Mouse (Mus musculus): ENCODE data around the gene Gal3st3.
"Not testable (repeated sequence)": the region's sequence is repeated elsewhere in the genome, so short reads cannot be mapped to it uniquely, and the experiment has no call there.

Gene Gal3st3

DNA sequence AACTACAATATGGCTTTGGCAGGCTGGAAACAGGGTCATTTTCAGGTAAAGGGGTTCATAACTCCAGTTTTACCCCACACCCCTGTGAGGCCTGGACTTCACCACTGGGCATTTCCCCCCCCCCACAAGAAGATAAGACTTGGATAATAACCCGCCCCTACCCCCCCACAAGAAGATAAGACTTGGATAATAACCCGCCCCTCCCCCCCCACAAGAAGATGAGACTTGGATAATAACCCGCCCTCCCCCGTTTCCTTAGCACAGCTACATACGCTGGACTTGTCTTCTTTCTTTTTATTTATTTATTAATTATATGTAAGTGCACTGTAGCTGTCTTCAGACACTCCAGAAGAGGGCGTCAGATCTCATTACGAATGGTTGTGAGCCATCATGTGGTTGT, 10.9 kb downstream of the Gal3st3 start:
- no peak for DNase-seq

GRCm38 (mm10) chr19:5313189-5313588, 15.1 kb downstream of the Gal3st3 start:
- DNase-seq: no peak

DNA sequence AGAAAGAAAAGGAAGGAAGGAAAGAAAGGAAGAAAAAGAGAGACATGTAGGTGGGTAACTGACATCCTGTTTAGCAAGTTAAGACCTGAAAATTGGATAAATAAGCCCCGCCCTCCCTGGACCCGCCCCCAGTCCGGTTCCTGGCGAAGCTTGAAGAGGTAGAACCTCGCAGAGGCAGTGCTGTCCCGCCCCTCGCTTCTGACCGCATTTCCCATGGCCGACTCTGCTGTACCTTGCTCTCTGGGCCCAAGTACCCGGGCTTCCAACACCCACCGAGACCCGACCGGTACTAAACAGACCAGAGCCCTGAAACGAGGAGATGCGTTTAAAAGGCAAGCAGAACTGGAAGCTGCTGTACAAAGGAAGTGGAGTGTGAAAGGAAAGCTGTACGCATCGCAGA, 25.7 kb downstream of the Gal3st3 start:
- DNase-seq: peak; percentile 65

GRCm38 (mm10) chr19:5327970-5328369, 29.8 kb downstream of the Gal3st3 start:
- no peak for DNase-seq

GRCm38 (mm10) chr19:5334741-5335140, 36.6 kb downstream of the Gal3st3 start:
- DNase-seq: no peak

- no peak for DNase-seq
These were observed 37.3 kb downstream of the Gal3st3 start, which contains the start of gene Catsper1 for GRCm38 (mm10) chr19:5335441-5335840. Gene Catsper1, plus strand, starts transcription at chr19:5335741.

- peak; percentile 90 for DNase-seq
These were observed 39.8 kb downstream of the Gal3st3 start for GRCm38 (mm10) chr19:5337975-5338374.

DNA sequence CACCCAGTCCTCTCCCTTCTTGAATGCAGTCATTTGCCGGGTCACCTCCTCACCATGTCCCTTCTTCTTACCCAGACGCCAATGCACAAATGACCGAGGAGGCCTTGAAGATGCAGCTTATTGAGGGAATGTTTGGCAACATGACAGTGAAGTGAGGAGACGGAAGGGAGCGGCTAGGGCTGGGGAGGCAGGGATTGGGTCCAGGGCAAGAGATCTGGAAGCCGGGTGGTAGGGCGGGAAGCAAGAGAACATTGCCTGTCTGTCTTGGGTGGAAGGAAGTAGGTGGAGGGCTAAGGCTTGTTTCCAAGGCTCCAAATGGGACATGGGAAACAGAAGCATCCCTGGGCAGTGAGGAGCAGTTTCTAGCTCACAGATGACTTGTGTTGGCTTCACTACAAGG, 43.2 kb downstream of the Gal3st3 start:
- DNase-seq: no peak

GRCm38 (mm10) chr19:5345297-5346131, 47.4 kb downstream of the Gal3st3 start:
- no peak for DNase-seq

DNA sequence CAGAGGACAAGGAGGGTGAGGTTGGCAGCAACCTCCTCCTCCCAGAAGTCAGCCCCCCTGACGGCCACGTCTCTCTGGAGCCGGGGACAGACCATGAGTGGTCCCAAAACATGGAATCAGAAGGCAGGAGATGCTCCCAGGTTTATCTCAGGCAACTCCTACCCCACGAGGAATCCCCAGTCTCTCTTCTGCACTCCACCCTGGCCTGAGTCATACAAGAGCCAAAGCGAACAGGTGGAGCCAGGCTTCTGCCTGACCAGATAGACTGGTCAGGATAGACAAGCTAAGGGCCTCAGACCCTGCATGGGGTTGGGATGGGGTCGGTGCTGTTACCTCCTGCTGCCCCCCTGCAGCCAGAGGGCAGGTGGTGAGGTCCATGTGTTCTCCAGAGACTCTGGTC, 49.9 kb downstream of the Gal3st3 start:
- no peak for DNase-seq

DNA sequence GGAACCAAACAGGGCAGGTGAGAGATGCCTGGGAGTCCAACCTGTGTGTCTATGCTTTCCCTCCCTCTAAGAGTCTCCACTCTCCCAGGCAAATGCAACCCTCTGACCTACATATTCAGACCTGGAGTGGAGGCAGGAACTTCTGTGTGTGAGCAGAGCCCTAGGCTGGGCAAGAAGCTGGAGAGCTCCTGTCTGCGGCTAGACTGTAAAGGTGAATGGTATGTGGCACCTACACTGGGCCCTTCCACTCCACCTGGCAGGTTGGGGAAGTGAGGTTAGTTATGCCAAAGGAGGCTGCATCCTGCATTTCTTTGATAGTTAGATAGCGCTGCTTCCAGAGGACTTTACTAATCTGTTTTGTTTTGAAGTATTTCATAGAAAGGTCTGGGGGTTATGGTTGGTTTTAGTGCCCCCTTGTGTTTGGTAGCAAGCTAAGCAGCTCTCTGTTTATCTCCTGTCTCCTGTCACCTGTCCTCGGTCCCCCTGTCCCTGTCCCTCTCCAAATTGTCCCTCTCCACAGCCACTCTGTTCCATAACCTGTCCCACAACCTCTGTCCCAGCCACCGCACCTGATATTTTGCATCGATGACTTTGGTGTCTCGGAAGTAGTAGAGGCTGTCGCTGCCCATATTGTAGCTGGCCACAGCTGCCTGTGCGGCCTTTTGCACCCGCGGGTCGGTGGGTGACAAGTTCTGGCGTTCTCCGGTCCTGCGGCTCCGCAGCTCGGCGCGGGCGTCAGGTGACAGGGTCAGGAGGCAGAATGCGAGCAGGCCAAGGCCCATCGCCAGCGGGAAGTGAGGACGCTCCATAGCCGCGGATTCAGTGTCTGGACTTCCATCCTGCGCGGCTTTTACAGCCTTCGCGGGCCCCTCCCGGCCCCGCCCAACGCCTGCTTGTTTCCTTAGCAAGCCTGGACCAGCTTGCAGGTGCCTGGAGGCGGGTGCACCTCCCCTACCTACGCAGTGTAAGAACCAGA, 50.7 kb downstream of the Gal3st3 start:
- DNase-seq: peak; percentile 52

DNA sequence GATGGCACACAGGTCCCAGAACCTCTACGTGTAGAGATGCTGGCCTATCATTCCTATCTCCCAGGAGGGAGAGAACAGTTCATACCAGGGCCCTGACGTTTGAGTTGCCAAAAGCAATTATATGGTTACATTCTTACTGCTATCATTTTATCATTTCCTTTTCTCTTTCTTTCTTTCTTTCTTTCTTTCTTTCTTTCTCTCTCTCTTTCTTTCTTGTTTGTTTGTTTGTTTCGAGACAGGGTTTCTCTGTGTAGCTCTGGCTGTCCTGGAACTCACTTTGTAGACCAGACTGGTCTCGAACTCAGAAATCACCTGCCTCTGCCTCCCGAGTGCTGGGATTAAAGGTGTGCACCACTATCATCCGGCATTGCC, 51.4 kb downstream of the Gal3st3 start, which contains the start of gene Cst6:
Cst6 (minus strand) TSS at position 73 of the 372 bp plus-strand sequence.
- not testable (repeated sequence) for DNase-seq

DNA sequence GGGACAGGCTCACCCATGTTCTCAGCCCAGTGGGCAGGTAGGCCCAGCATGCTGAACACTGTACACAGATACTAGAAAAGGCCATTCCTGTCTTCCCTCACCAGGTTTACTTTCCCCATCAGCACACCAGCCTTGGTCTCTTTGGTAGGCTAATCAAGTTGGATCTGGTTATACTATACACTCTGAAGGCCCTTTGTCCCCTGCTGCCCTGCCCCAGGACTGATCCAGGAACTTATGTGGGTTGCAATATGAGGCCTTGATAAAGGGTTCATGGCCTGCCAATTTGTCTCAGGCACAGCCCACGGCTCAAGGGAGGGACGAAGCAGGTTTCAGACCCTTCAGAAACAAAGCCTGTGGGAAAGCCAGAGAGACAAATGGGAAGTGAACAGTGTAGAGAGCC, 55.5 kb downstream of the Gal3st3 start:
- DNase-seq: no peak

DNA sequence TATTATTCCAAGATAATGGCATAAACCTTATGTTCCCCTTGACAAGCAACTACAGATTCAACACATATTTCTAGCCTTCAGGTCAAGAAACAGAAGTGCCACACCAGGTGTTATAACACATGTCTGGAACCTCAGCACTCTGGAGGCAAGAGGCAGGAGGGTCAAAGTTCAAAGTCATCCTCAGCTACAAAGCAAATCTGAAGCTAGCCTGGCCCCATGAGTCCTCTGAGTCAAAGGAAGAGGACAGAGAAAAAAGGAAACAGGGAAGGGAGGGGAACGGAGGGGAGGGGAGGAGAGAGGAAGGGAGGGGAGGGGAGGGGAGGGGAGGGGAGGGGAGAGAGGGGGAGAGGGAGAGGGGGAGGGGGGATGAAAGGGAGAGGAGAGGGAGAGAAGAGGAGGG, 57.9 kb downstream of the Gal3st3 start:
- DNase-seq: no peak
